Mouse (Mus musculus) liver, adult 2 months (tissue): ENCODE measurements at regions not wholly inside any gene's neighbourhood (a gene's known extent, or its start where the extent isn't known, plus 50 kb on each side); places are given as distances from the start of the nearest gene placed in this dataset.
A peak's percentile ranks its signal among the peaks of the same experiment; 100 is the strongest.
"Not testable (repeated sequence)": the region's sequence is repeated elsewhere in the genome, so short reads cannot be mapped to it uniquely, and the experiment has no call there.

Experiments
- DNase-seq: peaks from one replicate; pipeline ENCODE4 v3.0.0-alpha.2; 2011; ENCODE audit warnings: low read depth, low spot score; ENCODE audit errors: extremely low read depth
- H3K27ac ChIP-seq: fragments of 200-500 bp; replicated peaks from 2 replicates; pipeline ENCODE4 v1.5.1; 2012; ENCODE audit warnings: low read depth, mild to moderate bottlenecking, control low read depth, inconsistent platforms, low read length; ENCODE audit not compliant: insufficient read depth
- H3K27me3 ChIP-seq: fragments of 200-500 bp; 2 replicates; pipeline ENCODE4 v1.6.1; 2012; ENCODE audit warnings: mild to moderate bottlenecking, moderate library complexity, low read length, inconsistent platforms; ENCODE audit not compliant: control insufficient read depth, insufficient read depth
- H3K36me3 ChIP-seq: fragments of 200-500 bp; 2 replicates; pipeline ENCODE4 v1.6.1; 2012; ENCODE audit warnings: low read length, inconsistent platforms; ENCODE audit not compliant: control insufficient read depth, insufficient read depth
- H3K4me1 ChIP-seq: fragments of 200-500 bp; 2 replicates; pipeline ENCODE4 v1.6.1; 2011; ENCODE audit warnings: low read length; ENCODE audit not compliant: control insufficient read depth, insufficient read depth
- H3K4me3 ChIP-seq: fragments of 200-500 bp; 2 replicates; pipeline ENCODE4 v1.5.1; 2011; ENCODE audit warnings: low read depth, mild to moderate bottlenecking, control low read depth, low read length, moderate library complexity; ENCODE audit not compliant: insufficient read depth
- H3K79me2 ChIP-seq: fragments of 200-500 bp; 2 replicates; pipeline ENCODE4 v1.6.1; 2012; ENCODE audit warnings: inconsistent platforms, mild to moderate bottlenecking, low read length, moderate library complexity; ENCODE audit not compliant: control insufficient read depth, insufficient read depth
- H3K9ac ChIP-seq: fragments of 200-500 bp; 2 replicates; pipeline ENCODE4 v1.6.1; 2012; ENCODE audit warnings: low read depth, mild to moderate bottlenecking, control low read depth, inconsistent platforms, low read length
- CTCF ChIP-seq: fragments of 200-500 bp; IDR thresholded peaks from 2 replicates; pipeline ENCODE4 v1.5.1; 2011; ENCODE audit warnings: low read depth, low read length, control low read depth
- POLR2A ChIP-seq: fragments of 200-500 bp; IDR thresholded peaks from 2 replicates; pipeline ENCODE4 v1.6.1; 2011; ENCODE audit warnings: low read length, control low read depth; ENCODE audit not compliant: insufficient read depth; ENCODE audit errors: extremely low read depth
- WGBS: fragments of 180-500 bp; shearing (Covaris S2); methylation state at CpG from one replicate; pipeline ENCODE4 v1.1.7; 2018; 5-methylcytosine and 5-hydroxymethylcytosine counted together

DNA sequence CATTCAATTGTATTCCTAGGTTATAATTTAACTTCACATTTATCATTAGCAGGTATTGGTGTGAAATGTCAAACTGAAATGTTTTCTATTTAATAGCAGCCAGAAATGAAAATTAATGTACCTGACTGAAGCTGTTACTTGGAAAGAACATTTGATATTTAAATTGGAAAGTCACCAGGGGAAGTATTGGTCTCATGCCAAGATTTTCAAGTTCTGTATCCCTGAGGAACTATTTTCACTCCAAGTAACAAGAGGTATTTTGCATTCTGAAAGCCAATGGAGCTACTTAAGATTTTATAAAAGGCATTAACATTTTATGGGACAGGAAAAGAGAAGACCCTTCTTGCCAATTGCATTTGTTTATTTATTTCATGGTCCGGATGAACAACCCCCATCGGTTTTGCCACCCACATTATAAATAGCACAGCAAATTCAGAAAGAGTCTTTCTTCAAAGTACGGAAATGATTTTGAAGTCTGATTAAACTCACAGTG lies 289.3 kb downstream of the Casp12 start:
- Histone ChIP-seq H3K9ac (no peak overlapping the region), H3K4me3 (no peak overlapping the region), H3K36me3 (no peaks in the 10 kb centered on the region), H3K27ac (no peak overlapping the region), H3K79me2 (no peaks in the 10 kb centered on the region), H3K4me1 (no peaks in the 10 kb centered on the region), H3K27me3 (no peaks in the 10 kb centered on the region)
- DNase-seq, result peak; percentile 3
- no peak for TF ChIP-seq POLR2A
- TF ChIP-seq CTCF, result no peak
- 63% methylated on average over 3 of the region's 3 CpGs for WGBS

DNA sequence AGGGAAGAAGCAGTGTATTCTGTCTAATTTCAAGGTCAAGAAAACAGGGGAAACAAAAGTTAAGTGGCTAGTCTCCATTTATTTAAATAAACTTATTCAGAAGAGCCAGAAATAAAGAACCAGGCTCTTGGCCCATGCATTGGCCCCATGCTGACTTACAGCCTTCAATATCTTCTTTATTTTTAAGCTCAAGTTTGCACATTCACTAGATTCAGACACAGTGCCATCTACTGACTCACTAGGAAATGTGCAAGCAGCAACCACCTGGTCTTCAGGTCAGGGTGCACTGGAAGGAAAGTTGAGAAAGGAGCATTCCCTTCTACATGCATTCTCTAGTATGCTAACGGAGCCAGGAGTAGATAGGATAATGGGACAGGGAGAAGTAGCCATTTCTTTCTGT lies 289.7 kb downstream of the Casp12 start:
- WGBS, result 24% methylated on average over 1 of the region's 1 CpGs
- no peak overlapping the region for H3K9ac ChIP-seq
- no peaks in the 10 kb centered on the region for H3K4me1 ChIP-seq
- H3K27ac ChIP-seq, result no peak overlapping the region
- H3K4me3 ChIP-seq, result no peak overlapping the region
- TF ChIP-seq CTCF, result no peak
- no peak for TF ChIP-seq POLR2A
- H3K79me2 ChIP-seq, result no peaks in the 10 kb centered on the region
- no peaks in the 10 kb centered on the region for H3K36me3 ChIP-seq
- H3K27me3 ChIP-seq, result no peaks in the 10 kb centered on the region
- peak; percentile 17 for DNase-seq

DNA sequence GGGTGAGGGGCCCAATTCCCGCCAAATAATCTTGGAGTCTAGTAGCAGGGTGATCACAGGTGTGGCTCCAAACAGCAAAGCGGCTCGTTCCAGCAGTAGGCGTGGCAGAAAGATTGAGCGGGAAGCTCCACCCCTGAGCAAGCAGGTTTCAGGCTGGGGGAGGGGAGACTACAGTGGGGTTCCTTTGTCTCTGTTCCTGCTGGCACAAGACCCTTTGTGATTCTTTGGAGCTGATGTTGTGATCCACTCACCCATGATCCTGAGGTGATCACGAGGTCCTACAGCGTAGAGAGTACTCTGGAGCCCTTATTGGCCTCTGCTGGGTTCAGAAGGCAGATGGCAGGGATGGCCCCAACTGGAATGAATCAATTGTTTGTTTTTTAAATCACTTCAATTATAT lies 318.7 kb downstream of the Casp12 start:
- Histone ChIP-seq H3K79me2 (no peaks in the 10 kb centered on the region), H3K36me3 (no peaks in the 10 kb centered on the region), H3K27me3 (no peaks in the 10 kb centered on the region), H3K9ac (no peak overlapping the region), H3K4me1 (no peaks in the 10 kb centered on the region), H3K27ac (no peak overlapping the region), H3K4me3 (no peak overlapping the region)
- TF ChIP-seq POLR2A (no peak), CTCF (no peak)
- WGBS, result 80% methylated on average over 7 of the region's 7 CpGs
- no peak for DNase-seq

DNA sequence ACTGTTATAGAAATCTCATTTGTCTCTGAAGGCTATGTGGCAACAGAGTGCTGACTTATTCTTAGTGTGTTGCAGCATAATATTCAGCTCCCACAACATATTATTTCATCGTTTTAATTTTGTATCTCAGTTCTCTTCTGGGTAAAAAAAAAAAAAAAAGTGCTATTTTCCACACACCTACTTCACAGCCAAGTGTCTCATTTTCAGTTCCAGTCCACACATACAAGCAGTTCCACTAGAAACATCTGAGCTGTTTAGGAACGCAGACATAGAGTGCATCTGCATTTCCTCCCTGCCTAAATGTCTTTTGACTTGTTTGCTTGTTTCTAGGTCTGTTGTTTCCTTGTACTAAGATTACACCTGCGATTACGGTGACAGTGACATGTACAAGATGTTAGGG lies 328.3 kb downstream of the Casp12 start:
- Histone ChIP-seq H3K27ac (no peak overlapping the region), H3K27me3 (no peaks in the 10 kb centered on the region), H3K4me1 (no peaks in the 10 kb centered on the region), H3K79me2 (no peaks in the 10 kb centered on the region), H3K4me3 (no peak overlapping the region), H3K36me3 (no peaks in the 10 kb centered on the region), H3K9ac (no peak overlapping the region)
- no peak for DNase-seq
- 71% methylated on average over 4 of the region's 4 CpGs for WGBS
- TF ChIP-seq POLR2A (no peak), CTCF (no peak)

DNA sequence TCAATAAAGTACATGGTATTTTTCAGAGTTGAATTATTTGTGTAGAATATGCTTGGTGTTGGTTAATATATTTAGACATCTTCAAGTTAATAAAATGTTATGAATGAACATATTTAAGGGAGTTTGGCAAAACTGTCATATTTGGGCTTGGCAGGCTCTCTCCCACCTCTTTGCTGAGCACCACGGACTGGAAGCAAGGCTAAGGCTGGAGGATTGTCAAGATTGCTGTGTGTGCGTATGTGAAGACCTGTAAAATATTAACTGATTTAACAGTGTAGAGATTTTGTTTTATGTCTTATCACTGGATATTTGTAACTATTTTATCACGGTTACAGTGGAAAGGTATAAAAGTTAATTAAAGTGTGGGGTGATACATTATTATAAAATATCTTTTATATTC lies 363.3 kb downstream of the Casp12 start:
- H3K4me1 ChIP-seq, result no peaks in the 10 kb centered on the region
- no peaks in the 10 kb centered on the region for H3K79me2 ChIP-seq
- DNase-seq, result no peak
- H3K27me3 ChIP-seq, result no peaks in the 10 kb centered on the region
- no peaks in the 10 kb centered on the region for H3K36me3 ChIP-seq
- WGBS, result 60% methylated on average over 3 of the region's 3 CpGs
- no peak overlapping the region for H3K9ac ChIP-seq
- no peak overlapping the region for H3K4me3 ChIP-seq
- H3K27ac ChIP-seq, result no peak overlapping the region
- TF ChIP-seq POLR2A (no peak), CTCF (no peak)

DNA sequence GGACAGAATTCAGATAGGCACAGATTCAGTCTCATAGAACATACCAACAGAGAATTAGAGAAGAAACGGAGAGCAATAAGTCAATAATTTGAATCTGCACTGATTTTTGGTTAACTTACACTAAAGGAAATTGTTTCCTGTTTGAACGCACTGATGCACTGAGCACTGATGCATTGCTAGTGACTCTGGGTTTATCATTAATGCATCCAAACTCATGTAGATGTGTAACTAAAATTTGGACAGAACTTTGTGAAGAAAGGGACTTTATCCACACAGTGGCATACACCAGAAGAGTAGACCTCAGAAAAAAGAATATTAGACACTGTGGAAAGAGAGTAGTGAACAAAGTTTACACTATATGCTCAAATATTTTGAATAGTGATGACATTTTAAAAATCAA lies 364.2 kb downstream of the Casp12 start:
- Histone ChIP-seq H3K79me2 (no peaks in the 10 kb centered on the region), H3K4me1 (no peaks in the 10 kb centered on the region), H3K36me3 (no peaks in the 10 kb centered on the region), H3K27me3 (no peaks in the 10 kb centered on the region), H3K9ac (no peak overlapping the region), H3K27ac (no peak overlapping the region), H3K4me3 (no peak overlapping the region)
- DNase-seq, result no peak
- WGBS, result 55% methylated on average over 2 of the region's 2 CpGs
- TF ChIP-seq CTCF (no peak), POLR2A (no peak)

DNA sequence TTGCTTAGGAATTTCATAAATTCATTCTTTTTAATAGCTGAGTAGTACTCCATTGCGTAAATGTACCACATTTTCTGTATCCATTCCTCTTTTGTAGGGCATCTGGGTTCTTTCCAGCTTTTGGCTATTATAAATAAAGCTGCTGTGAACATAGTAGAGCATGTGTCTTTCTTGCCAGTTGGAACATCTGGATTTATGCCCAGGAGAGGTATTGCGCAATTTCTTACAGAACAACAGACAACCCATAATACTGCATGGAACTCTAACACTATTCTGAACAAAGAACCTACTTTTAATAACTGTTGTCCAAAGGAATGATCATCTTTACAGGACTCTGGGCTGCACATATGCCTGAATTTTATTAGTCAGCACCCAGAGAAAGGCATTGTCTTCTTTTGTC lies 373.4 kb downstream of the Casp12 start:
- WGBS, result 84% methylated on average over 2 of the region's 2 CpGs
- H3K79me2 ChIP-seq, result not testable (repeated sequence)
- peak; percentile 19 for DNase-seq

More for the DNA sequence above, 373.4 kb downstream of the Casp12 start:
- H3K4me1 ChIP-seq, H3K4me3 ChIP-seq, H3K9ac ChIP-seq, H3K27ac ChIP-seq, H3K27me3 ChIP-seq, H3K36me3 ChIP-seq: not testable (repeated sequence)
